Mouse (Mus musculus) hindbrain, embryonic 16.5 days (tissue): ENCODE measurements around the gene Gpr3. TPM values are rescaled to one million over a fixed set of nuclear protein-coding genes. Genes with fewer than 3 reads are reported as not detected.

Experiments
- ATAC-seq: fragments of 200-750 bp; cut with Nextera tagmentation; 2 replicates; pipeline ENCODE4 v1.8.0; 2017; ENCODE audit warnings: moderate TSS enrichment, moderate library complexity
- H3K27ac ChIP-seq: fragments of 300-500 bp; sonication (generic); 2 replicates; pipeline ENCODE4 v1.5.1; 2014; ENCODE audit warnings: low read depth, mild to moderate bottlenecking, control low read depth, low read length, moderate library complexity
- H3K27me3 ChIP-seq: fragments of 300-500 bp; sonication (generic); replicated peaks from 2 replicates; pipeline ENCODE4 v1.6.1; 2014; ENCODE audit warnings: low read length; ENCODE audit not compliant: control insufficient read depth, insufficient read depth
- H3K36me3 ChIP-seq: fragments of 300-500 bp; sonication (generic); 2 replicates; pipeline ENCODE4 v1.6.1; 2014; ENCODE audit warnings: mild to moderate bottlenecking, low read length, moderate library complexity, mixed read lengths; ENCODE audit not compliant: control insufficient read depth, insufficient read depth
- H3K4me1 ChIP-seq: fragments of 300-500 bp; sonication (generic); 2 replicates; pipeline ENCODE4 v1.6.1; 2014; ENCODE audit warnings: low read depth, low read length; ENCODE audit not compliant: control insufficient read depth, insufficient read depth
- H3K4me2 ChIP-seq: fragments of 300-500 bp; sonication (generic); 2 replicates; pipeline ENCODE4 v1.6.1; 2014; ENCODE audit warnings: mild to moderate bottlenecking, low read length, control low read depth, moderate library complexity
- H3K4me3 ChIP-seq: fragments of 300-500 bp; sonication (generic); 2 replicates; pipeline ENCODE4 v1.5.1; 2014; ENCODE audit warnings: mild to moderate bottlenecking, low read length, control low read depth, moderate library complexity
- H3K9ac ChIP-seq: fragments of 300-500 bp; sonication (generic); 2 replicates; pipeline ENCODE4 v1.6.1; 2014; ENCODE audit warnings: low read depth, mild to moderate bottlenecking, control low read depth, low read length, moderate library complexity
- H3K9me3 ChIP-seq: fragments of 300-500 bp; sonication (generic); 2 replicates; pipeline ENCODE4 v1.6.1; 2014; ENCODE audit warnings: mild to moderate bottlenecking, low read length, moderate library complexity; ENCODE audit not compliant: control insufficient read depth
- WGBS: fragments of 180-500 bp; shearing (Covaris S2); extraction: QIAGEN DNeasy Blood & Tissue Kit; methylation state at CpG from one replicate; pipeline ENCODE4 v1.1.7; 2014; 5-methylcytosine and 5-hydroxymethylcytosine counted together
- polyA plus RNA-seq: library from polyadenylated mRNA; unstranded; fragments of >200 nt; fragmentation: Nextera tagmentation; extraction: Ambion mirVana; gene quantifications from 2 replicates; pipeline ENCODE4 v1.2.1, GENCODE M21; 2015

The Gpr3 gene
- polyA plus RNA-seq, 1 experiment from 2014 or later = 2.5 TPM

DNA sequence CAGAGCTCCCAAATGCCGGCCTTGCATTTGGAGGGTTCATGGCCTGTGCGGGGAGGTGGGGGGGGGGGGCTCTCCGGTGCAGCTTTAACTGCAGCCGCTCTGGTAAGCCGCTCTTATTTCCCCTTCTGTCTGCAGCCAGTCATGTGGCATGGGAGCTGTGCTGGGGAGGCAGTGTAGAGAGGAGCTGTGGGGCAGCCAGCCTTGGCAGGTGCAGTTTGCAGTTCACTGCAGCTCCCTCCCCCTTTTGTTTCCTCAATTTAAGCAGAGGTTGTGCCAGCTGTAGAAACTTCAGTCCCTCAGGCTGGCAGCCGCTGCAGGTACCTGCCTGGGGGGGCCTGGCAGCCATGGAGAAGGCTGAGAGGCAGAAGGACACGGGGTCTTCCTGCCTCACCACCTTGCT lies 15.5 kb downstream of the Gpr3 start:
- H3K9me3 ChIP-seq = no peaks in the 10 kb centered on the region
- peak; percentile 53 for ATAC-seq
- H3K4me1 ChIP-seq = peaks cover 49% of the 10 kb centered on the region
- H3K36me3 ChIP-seq = peaks cover 13% of the 10 kb centered on the region
- H3K4me2 ChIP-seq = no peak overlapping the region
- no peaks in the 10 kb centered on the region for H3K27me3 ChIP-seq
- WGBS = 22% methylated on average over 7 of the region's 7 CpGs
- H3K9ac ChIP-seq = peak overlapping the region; percentile 47
- H3K27ac ChIP-seq = peak overlapping the region; percentile 88
- no peak overlapping the region for H3K4me3 ChIP-seq

DNA sequence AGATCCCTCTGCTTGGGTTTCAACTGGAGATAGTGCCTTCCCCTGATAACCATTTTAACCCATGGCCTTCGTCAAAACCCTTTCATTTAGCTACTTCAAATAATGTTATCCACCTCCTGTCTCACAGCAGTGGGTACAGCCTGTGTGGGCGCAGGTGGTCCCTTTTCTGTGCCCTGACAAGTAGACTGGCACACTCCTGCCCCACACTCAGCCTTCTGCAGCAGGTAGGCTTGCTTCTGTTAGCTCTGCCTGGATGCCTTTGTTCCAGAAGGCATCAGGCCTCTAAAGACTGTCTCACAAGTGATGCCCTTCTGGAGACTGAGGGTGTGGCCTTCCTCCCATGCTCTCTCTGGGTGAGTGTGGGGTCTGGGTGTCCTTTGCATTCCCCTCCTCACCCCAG lies 16.2 kb downstream of the Gpr3 start:
- Histone ChIP-seq H3K36me3 (peaks cover 18% of the 10 kb centered on the region), H3K27ac (peak overlapping the region; percentile 88), H3K4me2 (no peak overlapping the region), H3K27me3 (no peaks in the 10 kb centered on the region), H3K4me1 (peaks cover 45% of the 10 kb centered on the region), H3K4me3 (no peak overlapping the region), H3K9ac (no peak overlapping the region), H3K9me3 (no peaks in the 10 kb centered on the region)
- 92% methylated on average over 2 of the region's 2 CpGs for WGBS
- ATAC-seq = no peak

DNA sequence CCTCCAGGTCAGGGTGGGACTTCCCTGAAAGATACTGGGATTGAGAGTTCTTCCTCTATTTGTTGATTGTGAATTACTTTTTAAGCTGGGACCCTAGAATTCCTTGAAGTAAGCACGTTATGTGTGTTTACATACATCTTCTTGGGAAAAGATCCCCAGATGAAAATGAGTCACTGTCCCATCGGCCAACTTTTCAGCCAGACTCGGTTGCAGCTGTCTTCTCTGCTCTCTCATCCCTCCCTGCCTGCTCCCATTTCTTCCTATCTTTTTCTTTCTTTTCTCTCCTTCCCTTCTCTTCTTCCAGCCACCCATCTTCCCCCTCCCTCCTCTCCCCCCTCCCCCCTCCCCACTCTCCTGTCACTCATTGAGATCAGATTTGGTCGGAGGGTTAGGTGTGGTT lies 17.3 kb downstream of the Gpr3 start:
- no peak overlapping the region for H3K9ac ChIP-seq
- peaks cover 34% of the 10 kb centered on the region for H3K4me1 ChIP-seq
- no peaks in the 10 kb centered on the region for H3K27me3 ChIP-seq
- WGBS = 72% methylated on average over 4 of the region's 4 CpGs
- H3K9me3 ChIP-seq = no peaks in the 10 kb centered on the region
- H3K36me3 ChIP-seq = peaks cover 27% of the 10 kb centered on the region
- H3K4me3 ChIP-seq = no peak overlapping the region
- no peak overlapping the region for H3K27ac ChIP-seq
- ATAC-seq = no peak
- H3K4me2 ChIP-seq = no peak overlapping the region

DNA sequence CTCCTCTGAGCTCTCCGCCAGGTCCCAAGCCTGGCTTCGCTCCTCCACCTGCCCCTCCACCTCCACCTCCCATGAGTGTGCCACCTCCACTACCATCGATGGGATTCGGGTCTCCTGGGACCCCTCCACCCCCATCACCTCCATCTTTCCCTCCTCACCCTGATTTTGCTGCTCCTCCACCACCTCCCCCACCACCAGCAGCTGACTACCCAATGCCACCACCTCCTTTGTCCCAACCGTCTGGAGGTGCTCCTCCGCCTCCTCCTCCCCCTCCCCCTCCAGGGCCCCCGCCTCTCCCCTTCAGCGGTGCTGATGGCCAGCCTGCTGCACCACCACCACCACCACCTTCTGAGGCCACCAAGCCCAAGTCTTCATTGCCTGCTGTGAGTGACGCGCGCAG lies 17.9 kb downstream of the Gpr3 start:
- 88% methylated on average over 11 of the region's 11 CpGs for WGBS
- Histone ChIP-seq H3K4me1 (peaks cover 32% of the 10 kb centered on the region), H3K9me3 (no peaks in the 10 kb centered on the region), H3K4me2 (no peak overlapping the region), H3K9ac (no peak overlapping the region), H3K36me3 (peaks cover 27% of the 10 kb centered on the region), H3K27me3 (no peaks in the 10 kb centered on the region), H3K27ac (no peak overlapping the region), H3K4me3 (no peak overlapping the region)
- ATAC-seq = no peak

DNA sequence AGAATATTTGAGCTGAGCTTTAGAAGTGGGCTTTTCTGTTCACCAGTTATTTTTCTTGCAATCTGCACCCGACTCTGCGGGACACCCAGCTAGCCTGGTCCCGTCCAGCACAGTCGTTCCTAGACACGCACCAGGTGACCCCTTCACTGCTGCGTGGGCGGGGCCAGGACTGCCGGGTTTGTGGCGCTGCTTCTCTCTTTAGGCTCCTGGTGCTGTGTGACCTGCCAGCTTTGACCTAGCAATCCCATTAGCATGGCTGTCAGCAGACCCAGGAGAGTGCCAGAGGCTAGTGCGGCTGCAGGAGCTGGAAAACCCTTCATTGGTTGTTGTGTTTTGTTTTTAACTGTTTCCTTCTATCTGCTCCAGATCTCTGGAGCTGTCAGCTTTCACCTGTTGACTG lies 22.9 kb downstream of the Gpr3 start:
- Histone ChIP-seq H3K9me3 (no peaks in the 10 kb centered on the region), H3K4me3 (no peak overlapping the region), H3K36me3 (peaks cover 22% of the 10 kb centered on the region), H3K4me2 (no peak overlapping the region), H3K9ac (no peak overlapping the region), H3K27ac (no peak overlapping the region), H3K27me3 (no peaks in the 10 kb centered on the region), H3K4me1 (no peaks in the 10 kb centered on the region)
- WGBS = 72% methylated on average over 10 of the region's 10 CpGs
- no peak for ATAC-seq

DNA sequence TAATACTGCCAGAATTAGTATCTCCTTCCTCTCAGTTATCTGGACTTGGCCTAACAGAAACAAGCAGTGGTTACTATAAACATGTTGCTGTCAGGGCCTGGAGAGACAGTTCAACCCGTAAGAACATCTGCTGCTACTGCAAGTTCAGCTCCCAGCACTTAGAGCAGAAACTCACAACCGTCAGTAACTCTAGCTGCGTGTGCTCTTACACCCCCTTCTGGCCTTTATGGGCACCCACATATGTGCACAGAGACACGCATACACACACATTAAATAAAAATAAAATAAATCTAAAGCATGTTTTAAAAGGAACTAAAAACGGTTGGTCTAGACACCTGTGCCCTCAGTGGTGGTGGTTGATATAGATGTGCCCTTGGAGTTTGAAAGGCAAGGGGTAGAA lies 25.5 kb downstream of the Gpr3 start:
- Histone ChIP-seq H3K4me2 (no peak overlapping the region), H3K9me3 (no peaks in the 10 kb centered on the region), H3K4me1 (no peaks in the 10 kb centered on the region), H3K9ac (no peak overlapping the region), H3K27ac (no peak overlapping the region), H3K4me3 (no peak overlapping the region), H3K36me3 (peaks cover 16% of the 10 kb centered on the region), H3K27me3 (no peaks in the 10 kb centered on the region)
- no peak for ATAC-seq
- 95% methylated on average over 5 of the region's 5 CpGs for WGBS

DNA sequence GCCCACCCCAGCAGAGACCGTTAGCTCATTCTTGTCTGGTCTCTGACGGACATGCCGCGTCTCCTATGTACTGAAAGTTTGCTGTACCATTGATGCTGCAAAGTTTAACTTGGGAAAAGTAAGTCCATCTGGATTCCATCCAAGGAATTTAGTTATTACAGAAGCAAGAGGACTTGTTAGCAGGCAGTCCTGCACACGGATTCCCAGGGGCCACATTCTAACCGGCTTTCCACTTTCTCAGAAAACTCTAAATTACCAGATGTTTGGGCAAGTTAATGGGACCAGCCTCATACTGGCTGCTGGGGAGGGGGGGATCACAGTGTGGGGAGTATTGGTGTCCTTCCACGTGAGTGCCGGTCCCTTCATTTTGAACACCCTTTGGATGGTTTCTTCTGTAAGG lies 26.4 kb downstream of the Gpr3 start:
- Histone ChIP-seq H3K4me3 (no peak overlapping the region), H3K4me1 (no peaks in the 10 kb centered on the region), H3K36me3 (peaks cover 9% of the 10 kb centered on the region), H3K27me3 (no peaks in the 10 kb centered on the region), H3K9me3 (no peaks in the 10 kb centered on the region), H3K27ac (no peak overlapping the region), H3K9ac (no peak overlapping the region), H3K4me2 (no peak overlapping the region)
- WGBS = 82% methylated on average over 8 of the region's 8 CpGs
- ATAC-seq = no peak

DNA sequence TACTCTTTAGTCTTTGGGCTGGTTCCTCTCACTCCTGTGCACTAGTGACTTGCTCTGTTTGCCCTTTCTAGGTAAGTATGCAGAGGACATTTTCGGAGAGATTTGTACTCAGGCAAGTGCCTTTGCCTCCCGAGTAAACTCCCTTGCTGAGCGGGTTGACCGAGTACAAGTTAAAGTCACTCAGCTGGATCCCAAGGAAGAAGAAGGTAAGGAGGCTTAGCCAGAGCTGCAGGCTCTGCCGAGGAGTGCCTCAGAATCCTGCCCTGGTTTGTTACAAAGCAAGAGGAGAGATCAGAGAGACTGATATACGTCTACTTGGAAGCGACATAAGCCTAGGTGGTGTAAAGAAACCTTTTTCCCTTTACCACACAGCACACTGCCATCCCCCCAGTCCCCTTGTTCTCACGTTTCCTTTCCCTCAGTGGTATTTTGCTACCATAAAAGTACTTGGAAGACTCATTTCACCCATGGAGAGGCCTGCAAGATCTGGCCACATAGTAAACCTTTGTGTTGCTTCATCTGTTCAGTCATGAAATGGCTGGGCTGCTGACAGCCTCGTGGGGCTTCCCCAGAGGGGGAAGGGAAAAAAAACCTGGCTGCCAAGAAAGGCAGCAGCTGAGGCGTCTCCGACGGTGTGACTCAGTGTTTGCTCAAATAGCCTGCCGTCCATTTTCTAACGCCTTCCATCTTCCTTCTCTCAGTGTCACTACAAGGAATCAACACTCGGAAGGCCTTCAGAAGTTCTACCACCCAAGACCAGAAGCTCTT lies 27.3 kb downstream of the Gpr3 start:
- Histone ChIP-seq H3K4me2 (no peak overlapping the region), H3K36me3 (peaks cover 3% of the 10 kb centered on the region), H3K9ac (no peak overlapping the region), H3K27me3 (no peaks in the 10 kb centered on the region), H3K27ac (peak overlapping the region; percentile 21), H3K4me1 (no peaks in the 10 kb centered on the region), H3K4me3 (no peak overlapping the region), H3K9me3 (no peaks in the 10 kb centered on the region)
- no peak for ATAC-seq
- 48% methylated on average over 15 of the region's 15 CpGs for WGBS

DNA sequence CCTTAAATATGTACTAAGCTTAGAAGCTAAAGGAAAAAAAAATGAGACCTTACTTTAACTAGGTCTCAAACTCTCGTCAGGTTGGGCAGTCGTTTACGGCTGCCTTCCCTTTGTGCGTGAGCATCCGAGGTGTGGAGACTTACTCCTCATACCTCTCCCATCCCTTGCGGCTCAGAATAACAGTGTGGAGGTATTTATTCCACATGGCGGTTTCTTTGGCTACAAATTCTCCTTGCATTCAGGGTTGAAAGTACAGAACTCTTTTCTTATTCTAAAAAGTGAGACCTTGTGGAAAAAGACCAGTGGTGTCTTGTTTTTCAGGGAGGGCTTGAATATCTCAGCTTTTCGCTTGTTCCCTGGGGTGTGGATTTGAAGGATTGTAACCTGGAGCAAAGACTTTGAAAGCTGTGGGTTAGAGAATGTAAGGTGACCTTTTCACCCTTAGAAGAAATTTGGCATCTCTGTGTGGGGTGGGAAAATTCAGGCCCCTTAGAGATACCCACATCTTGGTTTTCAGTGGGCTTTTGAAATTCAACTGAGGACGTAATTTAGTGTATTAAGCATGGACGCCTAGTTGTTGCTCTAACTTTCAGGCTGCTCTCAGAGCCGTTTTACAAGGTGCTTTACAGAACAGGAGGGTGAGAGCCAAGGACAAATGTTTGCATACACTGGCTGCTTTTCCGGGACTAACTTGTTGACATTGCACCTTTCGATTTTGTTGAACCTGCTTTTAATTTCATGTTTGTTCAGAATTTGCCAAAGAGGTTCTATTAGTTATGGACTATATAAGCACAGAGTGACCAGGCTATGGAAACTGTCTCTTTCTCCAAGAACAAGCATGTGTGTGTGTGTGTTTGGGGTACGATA lies 28.1 kb downstream of the Gpr3 start:
- no peak overlapping the region for H3K4me3 ChIP-seq
- no peak overlapping the region for H3K9ac ChIP-seq
- H3K36me3 ChIP-seq = peaks cover 3% of the 10 kb centered on the region
- no peak for ATAC-seq
- H3K4me1 ChIP-seq = no peaks in the 10 kb centered on the region
- no peak overlapping the region for H3K4me2 ChIP-seq
- WGBS = 58% methylated on average over 14 of the region's 14 CpGs
- peak overlapping the region; percentile 21; the same call in 1 of the 2 replicates for H3K27ac ChIP-seq
- no peaks in the 10 kb centered on the region for H3K9me3 ChIP-seq
- H3K27me3 ChIP-seq = no peaks in the 10 kb centered on the region
